Mouse (Mus musculus) testis, adult 2 months (tissue): ENCODE measurements at regions not wholly inside any gene's neighbourhood (a gene's known extent, or its start where the extent isn't known, plus 50 kb on each side); places are given as distances from the start of the nearest gene placed in this dataset.

Experiments
- CTCF ChIP-seq: fragments of 200-500 bp; IDR thresholded peaks from 2 replicates; pipeline ENCODE4 v1.5.1; 2012; ENCODE audit warnings: low read depth, mild to moderate bottlenecking, inconsistent platforms, low read length, moderate library complexity; ENCODE audit not compliant: control insufficient read depth, insufficient read depth, insufficient replicate concordance
- POLR2A ChIP-seq: fragments of 200-500 bp; IDR thresholded peaks from 2 replicates; pipeline ENCODE4 v1.6.1; 2012; ENCODE audit warnings: low read depth, mild to moderate bottlenecking, inconsistent platforms, low read length, moderate library complexity; ENCODE audit not compliant: control insufficient read depth

DNA sequence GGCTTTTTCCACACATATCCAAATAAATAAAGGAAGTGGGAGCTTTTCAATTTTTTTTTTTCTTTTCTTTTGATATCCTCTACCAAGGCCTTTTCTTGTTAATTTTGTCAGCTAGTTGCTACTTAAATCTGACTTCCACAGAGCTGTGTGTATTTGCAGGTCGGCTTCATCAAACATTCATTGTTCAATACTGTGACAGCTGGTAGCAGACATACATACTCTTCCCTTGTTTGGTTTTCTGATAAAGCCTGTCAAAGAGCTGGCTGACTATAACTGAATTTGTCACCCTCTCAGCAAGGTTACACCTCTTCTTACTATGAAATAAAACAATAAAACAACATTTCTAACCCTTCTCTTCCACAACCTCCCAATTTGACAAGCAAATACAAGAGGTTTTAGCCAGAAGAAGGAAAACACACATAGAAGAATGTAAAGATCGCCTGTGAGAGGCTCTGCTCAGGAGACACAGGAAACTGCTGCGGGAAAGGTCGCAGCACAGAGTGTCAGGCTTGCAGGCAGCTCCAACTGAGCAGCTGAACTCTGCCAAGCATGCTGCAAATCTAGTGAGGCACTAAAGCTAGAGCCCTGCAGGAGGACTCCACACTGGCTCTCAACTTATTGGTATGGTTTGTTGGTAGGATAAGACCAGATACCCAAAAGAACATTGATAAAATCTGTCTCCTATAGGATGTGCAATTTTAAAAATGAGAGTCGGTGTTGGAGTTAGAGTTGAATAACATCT is 205.2 kb upstream of the Tle4 start:
- no peak for TF ChIP-seq CTCF
- no peak for TF ChIP-seq POLR2A
